Mouse (Mus musculus) urinary bladder, postnatal 36 days (tissue): ENCODE results near the gene Wfdc18.

Experiments used
- DNase-seq, 2 experiments: peaks; one replicate each; pipeline ENCODE4 v3.0.0; 2022; ENCODE audit warnings: low spot score in 2 of 2, mixed read lengths in 1 of 2

The Wfdc18 gene

DNA sequence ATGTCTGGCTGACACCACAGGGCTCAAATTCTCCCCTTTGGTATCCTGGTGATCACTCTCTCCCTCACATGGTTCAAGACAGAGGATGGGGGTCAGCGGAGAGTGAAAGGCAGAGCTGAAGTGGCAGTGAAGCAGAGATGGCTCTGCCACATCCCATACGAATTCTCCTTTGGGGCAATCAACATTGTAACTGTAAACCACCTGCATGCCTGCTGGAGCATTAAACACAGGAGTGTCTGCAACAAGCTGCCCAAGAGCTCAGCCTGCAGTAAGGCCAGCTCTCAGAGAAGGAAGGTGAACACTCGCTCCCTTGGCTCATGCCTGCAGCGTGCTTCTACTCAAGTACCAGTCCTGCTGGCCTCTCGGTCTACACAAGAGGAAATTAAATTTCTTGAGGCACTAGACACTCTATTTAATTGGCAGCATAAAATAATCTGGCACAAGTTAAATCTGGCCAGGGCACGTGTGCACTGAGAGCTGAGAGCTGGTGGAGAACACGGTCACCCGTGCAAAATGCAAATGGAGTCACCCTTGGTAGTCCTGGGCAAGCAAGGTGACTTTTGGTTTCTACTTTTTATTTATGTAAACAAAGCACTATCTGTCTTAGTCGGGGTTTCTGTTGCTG is 34.0 kb downstream of the Wfdc18 start:
- DNase-seq = no peak

GRCm38 (mm10) chr11:83743525-83743924 is 34.7 kb downstream of the Wfdc18 start:
- no peak for DNase-seq

- DNase-seq = no peak
Measured at GRCm38 (mm10) chr11:83746152-83746551, 37.3 kb downstream of the Wfdc18 start.

DNA sequence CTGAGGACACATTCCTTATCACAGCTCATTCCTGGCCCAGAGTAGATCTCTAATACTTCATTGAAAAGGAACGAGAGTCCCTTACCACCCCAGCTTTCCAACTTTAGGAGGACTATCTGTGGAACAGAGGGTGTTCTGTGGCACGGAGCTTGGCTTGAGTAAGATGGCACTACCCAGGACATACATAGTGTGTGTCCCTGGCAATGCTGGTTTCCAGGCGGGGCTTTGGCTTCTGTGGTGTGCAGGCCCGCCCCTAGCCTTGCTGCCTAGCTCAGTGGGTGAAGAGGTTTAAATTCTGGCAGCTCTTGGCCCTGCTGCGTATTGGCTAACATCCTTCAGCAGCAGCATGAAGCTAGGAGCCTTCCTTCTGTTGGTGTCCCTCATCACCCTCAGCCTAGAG is 37.9 kb downstream of the Wfdc18 start, which contains the start of gene Wfdc21:
Wfdc21 (plus strand) TSS at position 260 of the 400 bp plus-strand sequence.
- no peak for DNase-seq

DNA sequence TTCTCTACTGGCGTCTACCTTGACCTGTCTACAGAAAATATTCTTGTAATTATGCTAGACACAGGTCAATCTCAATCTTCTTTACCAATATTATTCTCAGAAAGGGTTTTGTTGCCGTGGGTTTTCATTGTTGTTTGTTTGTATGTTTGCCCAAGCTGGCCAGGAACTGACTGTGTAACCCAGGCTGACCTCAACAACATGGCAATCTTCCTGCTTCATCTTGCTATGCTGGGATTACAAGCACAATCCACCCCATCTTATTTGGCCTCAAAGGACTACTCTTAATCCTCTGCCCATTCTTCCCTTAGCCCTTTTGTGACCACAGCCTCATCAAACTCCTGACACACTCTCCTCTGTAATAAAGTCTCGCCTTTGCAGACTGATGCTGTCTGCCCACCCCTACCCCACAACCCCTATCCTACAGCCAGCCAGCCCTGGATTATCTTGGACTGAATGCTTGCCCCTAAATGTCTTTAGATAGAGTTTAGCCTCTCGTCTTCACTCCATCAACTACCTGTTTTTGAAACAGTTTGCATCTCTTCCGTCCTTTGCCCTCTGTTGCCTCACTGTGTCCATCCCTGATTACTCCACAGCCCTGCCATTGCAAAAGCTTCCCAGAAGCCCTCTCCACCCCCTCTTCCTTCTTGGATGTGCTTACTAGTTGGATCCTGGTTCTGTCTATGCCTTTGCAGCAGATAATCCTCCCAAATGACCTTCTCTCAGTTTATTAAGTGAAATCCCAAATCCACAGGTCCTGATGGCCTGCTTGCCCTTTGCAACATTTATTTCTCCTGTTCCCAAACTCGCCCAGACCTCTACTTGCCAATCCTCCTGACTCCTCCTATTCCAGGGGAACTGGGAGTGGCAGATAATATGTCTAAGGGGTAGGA is 38.8 kb downstream of the Wfdc18 start:
- no peak for DNase-seq

DNA sequence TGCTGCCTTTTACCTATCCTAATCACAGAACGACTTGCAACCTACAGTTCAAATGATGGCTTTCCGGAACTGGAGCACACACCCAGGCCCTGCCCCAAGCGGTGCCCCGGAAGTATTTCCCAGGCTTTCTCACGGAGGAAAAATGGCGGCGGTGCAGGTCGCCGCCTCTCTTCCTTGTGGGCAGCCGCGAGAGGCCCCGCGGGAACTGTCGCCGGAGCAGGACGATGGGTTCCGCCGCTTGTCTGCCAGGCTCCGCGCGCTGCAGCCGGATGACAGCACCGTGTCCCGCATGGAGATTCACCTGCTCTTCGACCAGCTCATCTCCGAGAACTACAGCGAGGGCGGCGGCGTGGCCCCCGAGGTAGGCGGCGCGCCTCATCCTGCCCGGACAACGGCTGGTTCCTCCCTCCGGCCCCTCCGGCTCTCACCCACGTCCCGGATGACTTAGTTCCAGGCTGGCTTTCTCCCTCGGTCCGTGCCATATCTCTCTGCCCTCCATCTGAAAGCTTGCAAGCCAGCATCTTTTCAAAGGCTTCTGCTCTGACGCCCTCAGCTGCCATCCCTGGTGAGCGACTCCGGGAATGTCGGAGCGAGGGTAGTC is 44.9 kb downstream of the Wfdc18 start, which contains the start of gene Heatr6:
Heatr6 (plus strand) TSS at position 116 of the 601 bp plus-strand sequence.
- peak; percentile 83 to 88 for DNase-seq

DNA sequence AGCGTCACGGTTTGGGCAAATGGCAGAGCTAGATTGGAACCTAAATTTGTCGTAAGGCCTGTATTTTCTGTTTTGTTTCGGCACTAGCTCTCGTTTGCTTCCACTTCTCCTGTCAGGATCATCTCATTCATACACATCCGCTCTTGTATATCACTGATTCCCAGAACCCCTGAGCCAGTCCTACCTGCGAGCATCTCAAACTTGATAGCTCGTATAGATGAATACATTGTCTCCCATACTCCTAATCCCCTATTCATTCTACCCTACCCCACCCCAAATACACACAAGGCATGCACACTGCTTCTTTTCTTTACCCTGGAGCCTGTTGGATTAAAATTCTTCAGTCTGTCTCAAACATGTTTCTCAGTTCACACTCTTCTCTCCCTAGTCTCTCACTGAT is 45.4 kb downstream of the Wfdc18 start:
- DNase-seq = no peak
